Mouse (Mus musculus): ENCODE measurements at regions not wholly inside any gene's neighbourhood (a gene's known extent, or its start where the extent isn't known, plus 50 kb on each side); places are given as distances from the start of the nearest gene placed in this dataset.

GRCm38 (mm10) chr12:63534084-63534483 is 940.4 kb downstream of the Fscb start:
- TF ChIP-seq CTCF (conservative IDR thresholded peaks at IDR 0.05; ENCODE audit: low read length) (no peak), POU5F1 (IDR thresholded peaks at IDR 0.05; ENCODE audit: borderline replicate concordance, low read length) (no peak)
